Mouse (Mus musculus) olfactory bulb, adult 2 months (tissue): Measurements from ENCODE around the gene Scgb1b30. TPM values are rescaled to one million over a fixed set of nuclear protein-coding genes. Genes with fewer than 3 reads are reported as not detected.

Experiments used
- H3K27ac ChIP-seq: fragments of 200-500 bp; 2 replicates; pipeline ENCODE4 v1.5.1; 2012; ENCODE audit warnings: low read depth, low read length; ENCODE audit not compliant: insufficient read depth
- H3K4me1 ChIP-seq: fragments of 200-500 bp; 2 replicates; pipeline ENCODE4 v1.6.1; 2012; ENCODE audit warnings: low read length; ENCODE audit not compliant: control insufficient read depth, insufficient read depth
- H3K4me3 ChIP-seq: fragments of 200-500 bp; 2 replicates; pipeline ENCODE4 v1.5.1; 2012; ENCODE audit warnings: mild to moderate bottlenecking, low read depth, low read length, moderate library complexity; ENCODE audit not compliant: insufficient read depth
- CTCF ChIP-seq: fragments of 200-500 bp; IDR thresholded peaks from 2 replicates; pipeline ENCODE4 v1.5.1; 2012; ENCODE audit warnings: low read depth, mild to moderate bottlenecking, low read length, moderate library complexity; ENCODE audit not compliant: insufficient read depth
- POLR2A ChIP-seq: fragments of 200-500 bp; IDR thresholded peaks from 2 replicates; pipeline ENCODE4 v1.6.1; 2012; ENCODE audit warnings: mild to moderate bottlenecking, low read depth, low read length, moderate library complexity; ENCODE audit not compliant: insufficient read depth
- WGBS: fragments of 180-500 bp; shearing (Covaris S2); methylation state at CpG from one replicate; pipeline ENCODE4 v1.1.7; 2018; 5-methylcytosine and 5-hydroxymethylcytosine counted together
- polyA plus RNA-seq: library from polyadenylated mRNA; stranded (reverse); fragments of >200 nt; gene quantifications from 2 replicates; pipeline ENCODE4 v1.2.4, GENCODE M21; 2012; ENCODE audit warnings: low replicate concordance; ENCODE audit not compliant: missing spikeins, insufficient read depth, insufficient read length

The Scgb1b30 gene
- polyA plus RNA-seq, 1 experiment: not detected

DNA sequence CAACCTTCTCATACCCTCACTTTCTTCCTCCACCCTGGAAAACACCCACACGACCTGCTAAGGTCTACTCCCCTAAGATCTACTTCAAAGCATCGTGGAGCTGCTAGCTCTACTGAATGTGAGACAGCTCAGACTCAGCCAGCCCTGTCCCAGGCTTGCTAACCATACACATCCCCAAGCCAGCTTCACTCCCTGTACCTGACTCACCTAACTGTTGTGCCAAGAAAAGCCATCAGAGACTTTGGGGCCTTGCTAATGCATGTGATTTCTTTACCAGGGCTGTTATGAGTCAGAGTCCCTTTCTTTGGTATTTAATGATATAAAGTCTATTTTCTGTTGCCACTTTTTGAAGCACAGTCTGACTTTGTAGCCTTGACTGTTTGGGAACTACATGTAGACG, 35.9 kb downstream of the Scgb1b30 start:
- no peak for TF ChIP-seq POLR2A
- no peak for TF ChIP-seq CTCF
- 45% methylated on average over 3 of the region's 3 CpGs for WGBS
- H3K4me1 ChIP-seq: peaks cover 5% of the 10 kb centered on the region; the same call in 1 of the 2 replicates
- no peak overlapping the region for H3K27ac ChIP-seq
- no peak overlapping the region for H3K4me3 ChIP-seq

DNA sequence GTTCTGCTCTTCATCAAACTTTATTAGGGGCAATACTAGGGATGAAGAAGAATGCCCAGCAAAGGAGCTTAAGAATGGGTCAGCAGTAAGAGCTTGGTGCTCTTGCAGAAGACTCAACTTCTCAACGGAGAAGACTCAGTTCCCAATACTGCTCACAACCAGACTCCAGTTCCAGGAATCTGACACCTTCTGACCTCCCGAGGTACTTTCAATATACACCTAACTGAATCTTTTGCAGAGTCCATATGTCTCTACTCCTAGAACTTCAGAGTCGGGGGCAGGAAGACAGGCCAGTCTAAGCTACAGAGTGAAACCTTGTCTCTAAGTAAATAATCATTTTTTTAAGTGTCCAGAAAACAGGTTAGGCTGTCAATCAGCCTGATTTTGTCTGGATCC, 36.7 kb downstream of the Scgb1b30 start:
- H3K27ac ChIP-seq: no peak overlapping the region
- no peak overlapping the region for H3K4me3 ChIP-seq
- no peak for TF ChIP-seq CTCF
- no peak for TF ChIP-seq POLR2A
- peaks cover 5% of the 10 kb centered on the region; the same call in 1 of the 2 replicates for H3K4me1 ChIP-seq
- 13% methylated on average over 3 of the region's 3 CpGs for WGBS

DNA sequence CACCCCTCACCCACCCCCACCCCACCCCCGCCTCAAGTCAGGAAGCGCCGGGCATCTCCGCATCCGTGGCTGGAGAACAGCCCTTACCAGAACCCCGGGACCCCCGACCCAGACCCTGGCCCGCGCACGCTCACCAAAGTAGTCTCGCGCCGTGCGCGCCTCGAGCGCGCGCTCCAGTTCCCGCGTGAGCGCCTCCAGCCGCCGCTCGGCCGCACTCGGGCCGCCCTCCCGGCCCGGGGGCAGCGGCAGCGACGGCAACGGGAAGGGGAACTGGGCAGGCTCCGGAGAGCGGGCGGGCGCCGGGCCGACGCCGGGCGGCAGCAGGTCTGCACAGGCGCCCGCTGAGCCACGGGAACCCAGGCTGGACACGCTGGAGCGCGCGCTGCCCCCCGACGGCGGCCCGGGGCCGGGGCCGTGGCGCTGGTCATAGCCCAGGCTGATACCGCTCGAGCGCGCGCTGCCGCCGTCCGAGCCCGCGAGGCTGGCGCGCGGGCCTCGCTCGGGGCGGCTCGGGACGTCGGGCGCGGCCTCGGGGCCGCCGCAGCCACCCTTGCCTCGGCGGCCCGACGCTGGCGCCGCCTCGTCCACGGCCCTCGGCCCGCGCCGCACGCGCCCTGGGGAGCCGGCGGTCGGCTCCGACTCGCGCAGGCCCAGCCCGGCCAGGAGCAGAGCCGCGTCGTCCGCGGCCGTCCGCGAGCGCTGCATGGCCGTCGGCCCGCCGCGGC, 37.3 kb downstream of the Scgb1b30 start:
- 5% methylated on average over 116 of the region's 116 CpGs for WGBS
- H3K27ac ChIP-seq: no peak overlapping the region
- TF ChIP-seq POLR2A (no peak), CTCF (no peak)
- peaks cover 5% of the 10 kb centered on the region; the same call in 1 of the 2 replicates for H3K4me1 ChIP-seq
- peak overlapping the region; percentile 93 for H3K4me3 ChIP-seq

DNA sequence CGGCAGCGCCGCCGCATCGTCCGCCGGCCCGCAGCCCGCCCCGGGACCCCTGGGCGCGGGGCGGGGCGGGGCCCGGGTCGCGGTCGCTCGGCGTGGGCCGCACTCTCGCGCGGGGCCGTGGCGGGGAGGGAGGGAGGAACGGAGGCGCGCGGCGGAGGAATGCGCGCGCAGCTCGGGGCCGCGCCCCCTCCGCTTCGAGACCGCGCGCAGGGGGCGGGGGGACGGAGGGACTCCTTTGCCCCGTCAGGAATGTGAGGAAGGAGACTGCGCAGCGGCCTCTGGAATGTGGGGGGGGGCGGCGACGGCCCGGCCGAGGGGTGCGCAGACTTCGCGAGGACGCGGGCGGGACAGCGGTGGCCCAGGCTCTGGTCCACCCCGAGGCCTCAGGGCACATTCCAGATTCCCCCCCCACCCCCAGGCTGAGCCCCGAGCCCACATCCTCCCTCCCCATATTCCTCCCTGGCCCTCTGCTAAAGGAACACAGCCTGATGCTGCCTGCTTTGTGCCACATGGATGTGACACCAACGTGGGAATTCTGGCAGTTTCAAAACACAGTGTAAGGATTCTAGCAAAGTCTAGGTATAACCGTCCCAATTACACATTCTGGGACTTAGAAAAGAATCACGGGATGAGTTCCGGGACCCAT, 38.0 kb downstream of the Scgb1b30 start, which contains the start of gene Wtip:
Wtip (minus strand) TSS at position 152 of the 646 bp plus-strand sequence.
- peaks cover 5% of the 10 kb centered on the region; the same call in 1 of the 2 replicates for H3K4me1 ChIP-seq
- 6% methylated on average over 65 of the region's 65 CpGs for WGBS
- peak within 1 kb of the TSS; percentile 93 for H3K4me3 ChIP-seq
- TF ChIP-seq CTCF (no peak), POLR2A (peak; percentile 55)
- H3K27ac ChIP-seq: no peak within 1 kb of the TSS

- Histone ChIP-seq H3K4me1 (peaks cover 5% of the 10 kb centered on the region; the same call in 1 of the 2 replicates), H3K4me3 (no peak overlapping the region), H3K27ac (no peak overlapping the region)
- no peak for TF ChIP-seq POLR2A
- no peak for TF ChIP-seq CTCF
- WGBS: 90% methylated on average over 2 of the region's 2 CpGs
These were observed 39.1 kb downstream of the Scgb1b30 start for GRCm38 (mm10) chr7:34134336-34134735.

- 95% methylated on average over 6 of the region's 6 CpGs for WGBS
- H3K4me1 ChIP-seq: no peaks in the 10 kb centered on the region
- H3K27ac ChIP-seq: no peak overlapping the region
- TF ChIP-seq POLR2A (no peak), CTCF (no peak)
- H3K4me3 ChIP-seq: no peak overlapping the region
These were observed 44.3 kb downstream of the Scgb1b30 start for GRCm38 (mm10) chr7:34139493-34139892.

DNA sequence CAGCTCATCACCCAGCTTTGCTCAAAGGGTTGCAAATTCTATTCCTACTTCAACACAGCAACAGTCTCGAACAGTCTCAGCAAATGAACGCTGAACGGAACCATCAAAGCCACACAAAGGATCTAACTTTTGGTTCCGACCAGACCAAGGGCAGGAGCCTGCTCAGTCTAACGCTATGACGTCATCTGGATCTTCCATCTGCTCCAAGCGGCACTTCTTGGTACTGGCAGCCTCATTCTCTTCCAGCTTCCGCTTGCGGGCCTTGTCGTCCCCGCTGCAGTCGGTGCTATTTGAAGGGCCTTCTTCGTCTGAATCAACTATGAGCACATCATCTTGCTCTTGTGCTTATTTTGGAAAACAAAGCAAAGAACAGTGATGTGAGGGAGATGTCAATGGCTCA, 45.9 kb downstream of the Scgb1b30 start:
- Histone ChIP-seq H3K4me1 (no peaks in the 10 kb centered on the region), H3K27ac (no peak overlapping the region), H3K4me3 (no peak overlapping the region)
- TF ChIP-seq POLR2A (no peak), CTCF (no peak)
- WGBS: 87% methylated on average over 13 of the region's 13 CpGs

- TF ChIP-seq POLR2A (no peak), CTCF (no peak)
- Histone ChIP-seq H3K27ac (no peak overlapping the region), H3K4me1 (no peaks in the 10 kb centered on the region), H3K4me3 (no peak overlapping the region)
- WGBS: 91% methylated on average over 4 of the region's 4 CpGs
These were observed 52.0 kb downstream of the Scgb1b30 start for GRCm38 (mm10) chr7:34147193-34147592.

Other genes with a start within 250 kb of the Scgb1b30 start
- not detected in 2 replicates for gene Scgb2b26, start 150.4 kb upstream of the Scgb1b30 start, polyA plus RNA-seq
- gene Scgb2b27, start 81.5 kb upstream of the Scgb1b30 start, polyA plus RNA-seq: not detected in 2 replicates
- gene Scgb1b27, start 73.9 kb upstream of the Scgb1b30 start, polyA plus RNA-seq: not detected in 2 replicates
- gene Wtip, start 37.8 kb downstream of the Scgb1b30 start, polyA plus RNA-seq: not detected in 2 replicates
- not detected in 2 replicates for gene Uba2, start 74.2 kb downstream of the Scgb1b30 start, polyA plus RNA-seq
- gene Pdcd2l, start 101.2 kb downstream of the Scgb1b30 start, polyA plus RNA-seq: not detected in 2 replicates
- 367 and 564 TPM in 2 replicates for gene Gpi1, start 134.9 kb downstream of the Scgb1b30 start, polyA plus RNA-seq
- gene Gm6096, start 155.6 kb downstream of the Scgb1b30 start, polyA plus RNA-seq: not detected in 2 replicates
- gene 4931406P16Rik, start 218.1 kb downstream of the Scgb1b30 start, polyA plus RNA-seq: not detected in 2 replicates